Mouse (Mus musculus): Measurements from ENCODE around the gene Zfp11.
"Not testable (repeated sequence)": the region's sequence is repeated elsewhere in the genome, so short reads cannot be mapped to it uniquely, and the experiment has no call there.

The Zfp11 gene
- long read RNA-seq, experiment 1, partial matches to known transcripts: 3 of 5 reads
- long read RNA-seq, experiment 1, other reads (novel, unspliced or antisense): 0 of 5 reads
- long read RNA-seq, experiment 2, partial matches to known transcripts: 1 of 1 reads
- long read RNA-seq, experiment 2, other reads (novel, unspliced or antisense): 0 of 1 reads

DNA sequence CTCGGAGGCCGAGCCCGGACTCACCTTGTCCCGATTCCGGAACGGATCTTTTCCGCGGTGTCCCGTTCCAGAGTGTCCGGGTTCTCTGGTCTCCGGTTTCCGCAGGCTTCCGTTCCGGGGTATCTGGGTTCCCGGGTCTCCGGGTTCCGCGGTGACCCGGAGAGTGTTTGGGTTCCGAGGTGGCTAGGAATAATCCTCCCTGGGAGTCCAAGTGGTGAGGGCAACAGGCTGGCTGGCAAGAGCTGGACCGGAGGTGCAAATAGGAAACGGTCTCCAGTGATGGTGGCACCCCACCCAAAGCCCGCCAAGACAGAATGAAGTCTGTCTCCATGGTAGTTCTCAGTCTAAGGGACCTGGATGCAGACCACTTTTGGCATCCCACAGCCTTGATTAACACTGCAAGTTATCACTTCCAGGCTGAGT is at the start of gene Zfp11:
Gene Zfp11, minus strand, starts transcription at position 64 of the 423 bp plus-strand sequence.
- intact Hi-C loops (cut with DNase I): no loop called here

DNA sequence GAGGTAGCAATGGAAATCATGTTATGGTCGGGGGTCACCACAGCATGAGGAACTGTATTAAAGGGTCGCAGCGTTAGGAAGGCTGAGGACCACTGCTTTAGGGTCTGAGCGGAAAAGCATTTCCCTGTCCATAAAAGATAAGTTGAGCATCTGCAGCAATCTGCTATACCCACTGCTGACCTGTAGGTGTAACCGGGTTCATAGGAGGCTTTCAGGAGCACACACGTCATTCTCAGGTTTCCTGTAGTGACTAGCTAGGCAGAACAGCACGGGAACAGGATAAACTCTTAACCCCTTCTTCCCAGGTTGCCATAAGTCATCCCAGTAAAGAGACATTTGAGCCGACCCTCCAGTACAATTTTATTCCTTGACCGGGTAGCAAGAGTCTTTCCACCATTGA is 47.1 kb upstream of the Zfp11 start:
- intact Hi-C loops (cut with DNase I): no loop called here

DNA sequence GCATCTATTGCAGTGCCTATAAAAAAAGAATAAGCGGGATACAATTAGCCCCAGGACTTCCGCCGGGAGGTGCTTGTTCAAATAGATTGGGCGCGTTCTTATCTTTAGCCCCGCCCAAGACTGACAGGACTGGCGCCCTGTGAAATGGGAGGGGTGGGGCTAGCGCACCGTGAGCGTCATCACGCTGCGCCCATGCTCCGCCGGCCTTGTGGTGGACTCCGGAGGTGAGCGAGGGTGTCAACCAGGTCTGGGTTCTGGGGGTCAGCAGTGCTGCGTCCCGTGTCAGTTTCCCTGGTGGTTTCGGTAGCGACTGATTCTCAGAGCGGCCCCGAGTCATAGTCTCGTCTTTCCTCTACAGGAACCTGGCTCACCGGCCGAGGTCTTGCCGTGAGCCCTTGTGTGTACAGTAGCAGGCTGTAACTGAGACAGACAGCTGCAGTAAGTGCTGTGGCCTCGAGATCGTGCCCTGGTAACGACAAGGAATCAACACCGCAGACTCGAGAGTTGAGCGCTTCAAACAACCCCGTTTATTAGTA is 45.5 kb upstream of the Zfp11 start, which contains the start of gene Mrps17:
Gene Mrps17, plus strand, starts transcription at position 172 of the 536 bp plus-strand sequence.
- intact Hi-C loops (cut with DNase I): no loop called here

DNA sequence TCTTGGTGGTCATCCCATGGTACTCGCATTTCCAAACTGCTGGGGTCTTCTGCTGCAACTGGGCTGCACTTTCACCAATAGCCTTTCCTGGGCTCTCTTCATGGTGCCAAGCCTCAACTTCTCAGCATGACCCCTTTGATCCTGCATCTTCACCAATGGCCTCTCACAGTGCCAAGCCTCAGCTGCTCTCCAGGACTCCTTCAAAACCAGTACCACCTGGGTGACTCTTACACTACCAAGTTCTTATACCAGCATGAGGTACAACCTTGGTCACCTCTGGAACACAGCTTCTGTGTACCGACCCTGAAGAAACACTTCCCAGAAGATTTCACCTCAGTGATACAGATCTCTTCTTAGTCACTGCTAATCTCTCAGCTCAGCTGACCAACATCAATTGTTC is 38.5 kb upstream of the Zfp11 start, which contains the start of gene Sept14:
Gene Sept14, minus strand, starts transcription at position 101 of the 400 bp plus-strand sequence.
- intact Hi-C loops (cut with DNase I): no loop called here

DNA sequence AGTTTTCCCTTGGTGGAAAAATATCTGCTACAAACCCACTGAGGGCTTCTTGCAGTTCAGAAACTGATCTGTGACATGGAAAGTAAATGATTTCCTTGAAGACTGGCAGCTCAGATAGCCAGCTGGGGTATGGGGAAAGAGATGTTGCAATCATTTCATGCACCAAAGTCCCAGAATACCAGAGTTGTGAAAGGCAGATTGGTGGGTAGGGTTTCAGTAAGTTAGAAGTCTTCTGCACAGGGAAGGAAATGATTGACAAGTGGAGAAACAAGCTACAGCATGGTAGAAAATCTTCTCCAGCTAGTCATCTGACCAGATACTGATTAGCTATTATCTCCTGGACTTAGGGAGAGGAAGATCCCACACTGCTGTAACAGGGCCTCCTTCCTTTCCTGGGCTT is 33.5 kb upstream of the Zfp11 start:
- intact Hi-C loops (cut with DNase I): no loop called here

DNA sequence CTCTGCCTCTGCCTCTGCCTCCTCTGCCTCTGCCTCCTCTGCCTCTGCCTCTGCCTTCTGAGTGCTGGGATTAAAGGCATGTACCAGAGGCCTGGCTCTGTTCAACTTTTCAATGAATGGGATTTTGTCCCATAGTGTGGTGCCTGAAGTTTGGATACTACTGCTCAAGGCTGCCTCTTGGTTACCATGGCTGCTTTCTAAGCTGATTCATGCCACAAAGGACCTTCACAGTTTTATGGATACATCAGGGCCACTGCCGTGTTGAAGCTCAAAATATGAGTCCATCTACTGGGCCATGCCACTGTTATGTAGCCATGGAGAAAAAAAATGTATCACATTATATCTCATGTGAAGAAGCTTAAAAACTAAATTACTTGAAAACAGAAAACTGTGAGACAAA is 31.8 kb upstream of the Zfp11 start:
- intact Hi-C loops (cut with DNase I): no loop called here

DNA sequence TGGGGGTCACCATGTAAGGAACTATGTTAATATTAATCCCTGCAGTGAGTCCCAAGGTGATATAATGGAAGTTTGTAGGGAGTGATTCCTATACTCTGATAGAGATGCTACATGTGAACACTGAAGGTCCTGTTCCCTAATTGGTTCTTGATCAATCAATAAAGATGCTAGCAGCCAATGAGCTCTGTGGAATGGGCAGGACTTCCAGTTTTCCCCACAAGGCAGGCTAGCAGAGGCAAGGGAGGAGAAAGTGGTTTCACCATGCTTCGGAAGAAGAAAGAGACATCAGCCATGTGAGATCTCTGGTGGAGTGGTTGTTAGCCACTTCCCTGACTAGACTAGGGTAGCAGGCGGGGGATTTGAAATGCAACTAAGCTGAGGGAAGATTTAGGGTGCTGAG is 30.6 kb upstream of the Zfp11 start:
- intact Hi-C loops (cut with DNase I): no loop called here

DNA sequence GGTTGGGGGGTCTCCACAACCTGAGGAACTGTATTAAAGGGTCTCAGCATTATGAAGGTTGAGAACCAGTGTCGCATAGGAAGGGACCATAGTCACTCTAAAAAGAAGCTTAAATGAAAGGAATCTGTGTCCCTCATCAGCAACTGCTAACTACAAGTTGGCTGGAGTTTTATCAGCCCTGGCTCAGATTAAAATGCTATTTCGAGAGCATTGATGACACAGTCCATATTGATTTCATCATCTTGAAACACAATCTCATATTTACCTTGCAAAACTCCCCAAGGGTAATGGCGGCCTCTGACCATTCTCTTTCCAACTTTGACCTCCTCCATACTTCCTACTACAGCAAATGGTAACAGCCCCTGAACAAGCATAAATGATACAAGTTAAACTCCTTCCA is 20.6 kb upstream of the Zfp11 start:
- intact Hi-C loops (cut with DNase I): no loop called here

DNA sequence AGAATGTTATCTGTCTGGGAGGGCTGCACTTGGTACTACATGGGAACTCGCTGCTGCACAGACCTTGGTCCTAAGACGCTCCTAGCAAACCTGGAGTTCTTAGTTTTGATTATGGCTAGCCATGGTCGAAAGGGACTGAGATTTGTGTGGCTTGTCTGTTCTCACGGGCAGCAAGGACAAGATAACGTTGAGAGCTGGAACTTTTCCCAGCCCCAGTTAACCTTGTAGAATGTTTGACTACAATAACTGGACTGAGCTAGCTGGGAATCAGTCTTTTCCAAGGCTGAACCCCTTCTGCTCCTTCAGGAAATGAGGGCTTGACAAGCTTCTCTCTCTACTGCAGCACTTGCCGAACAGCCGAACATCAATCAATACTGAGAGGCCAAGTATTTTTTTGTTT is 17.7 kb upstream of the Zfp11 start:
- intact Hi-C loops (cut with DNase I): no loop called here

DNA sequence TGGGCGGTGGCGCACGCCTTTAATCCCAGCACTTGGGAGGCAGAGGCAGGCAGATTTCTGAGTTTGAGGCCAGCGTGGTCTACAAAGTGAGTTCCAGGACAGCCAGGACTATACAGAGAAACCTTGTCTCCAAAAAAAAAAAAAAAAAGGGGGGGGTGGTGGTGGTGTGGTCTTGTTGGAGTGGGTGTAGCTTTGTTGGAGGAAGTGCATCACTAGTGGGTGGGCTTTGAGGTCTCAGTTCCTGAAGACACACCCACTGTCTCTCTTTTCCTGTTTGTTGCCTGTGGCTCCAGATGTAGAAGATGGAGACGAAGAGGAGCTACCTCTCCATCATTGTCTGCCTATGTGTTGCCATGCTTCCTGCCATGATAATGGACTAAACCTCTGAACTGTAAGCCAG is 15.2 kb upstream of the Zfp11 start:
- intact Hi-C loops (cut with DNase I): not testable (repeated sequence)

DNA sequence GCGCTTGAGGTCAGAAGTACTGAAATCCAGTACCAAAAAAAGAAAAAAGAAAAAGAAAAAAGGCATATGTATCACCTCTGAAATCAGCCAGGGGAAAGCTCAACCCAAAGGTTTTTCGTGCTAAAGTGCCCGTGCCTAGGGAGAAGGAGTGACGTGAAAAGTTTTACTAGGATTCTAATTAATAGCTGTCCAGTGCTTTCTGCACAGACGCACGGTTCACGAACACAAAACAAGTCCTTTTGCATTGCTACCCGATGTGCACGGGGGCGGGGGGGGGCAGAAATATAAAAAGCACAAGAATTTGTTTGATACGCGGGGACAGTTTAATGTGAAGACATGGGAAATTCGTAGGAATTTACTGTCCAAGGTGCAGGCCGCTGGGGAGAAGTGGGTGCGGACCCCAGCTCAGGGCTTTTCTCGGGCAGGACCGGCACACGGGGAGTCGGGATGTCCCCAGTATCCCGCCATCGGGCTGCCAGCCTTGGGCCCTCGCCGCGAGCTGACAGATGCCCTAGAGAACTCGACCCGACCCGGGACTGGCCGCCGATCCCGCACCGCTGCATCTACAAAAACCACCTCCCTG is 355 bp downstream of the Zfp11 start:
- intact Hi-C loops (cut with DNase I): no loop called here

DNA sequence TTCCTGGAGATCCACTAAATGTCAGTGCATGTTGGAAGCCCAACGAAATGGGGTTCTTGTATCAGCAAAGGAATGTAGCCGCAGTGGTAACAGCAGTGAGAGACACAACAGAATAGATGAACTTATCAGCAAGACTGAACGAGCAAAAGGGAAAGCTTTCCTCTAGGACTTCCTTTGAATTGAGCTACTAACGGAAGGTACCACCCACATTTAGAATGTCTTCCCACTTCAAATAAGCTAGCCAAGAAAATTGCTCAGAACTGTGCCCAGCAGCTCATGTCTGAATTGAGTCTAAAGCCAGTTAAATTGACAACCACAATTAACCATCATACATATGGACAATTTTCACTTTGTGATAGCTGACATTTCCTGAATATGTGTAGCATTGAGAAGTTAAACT is 2.0 kb downstream of the Zfp11 start:
- intact Hi-C loops (cut with DNase I): no loop called here

DNA sequence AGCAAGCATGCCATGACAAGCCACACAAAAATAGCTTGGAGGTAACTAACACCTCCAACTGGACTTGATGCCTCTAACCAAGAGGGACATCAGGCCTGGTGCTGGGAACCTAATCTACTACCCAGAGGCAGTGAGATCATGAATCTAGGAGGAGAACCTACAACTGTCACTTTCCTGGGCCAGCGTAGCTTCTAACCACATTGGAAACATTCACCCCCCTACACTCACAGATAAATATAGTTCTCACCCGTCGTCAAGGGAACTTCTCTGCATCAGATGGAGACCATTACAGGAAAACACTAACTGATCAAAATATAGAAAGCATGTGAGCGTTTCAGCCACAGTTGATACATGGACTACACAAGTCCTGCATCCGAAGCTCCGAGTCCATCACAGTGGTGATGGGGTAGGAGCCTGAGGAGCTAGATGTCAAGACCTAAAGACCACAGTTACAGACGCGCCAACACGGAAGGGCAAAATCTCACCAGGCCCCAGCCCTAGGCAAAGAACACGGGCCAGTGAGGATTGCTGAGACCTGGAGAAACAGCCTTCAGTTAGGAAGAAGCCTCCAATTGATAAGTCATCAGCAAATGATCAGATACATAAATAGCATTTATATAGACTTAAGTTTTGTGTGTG is 3.5 kb downstream of the Zfp11 start:
- intact Hi-C loops (cut with DNase I): no loop called here

DNA sequence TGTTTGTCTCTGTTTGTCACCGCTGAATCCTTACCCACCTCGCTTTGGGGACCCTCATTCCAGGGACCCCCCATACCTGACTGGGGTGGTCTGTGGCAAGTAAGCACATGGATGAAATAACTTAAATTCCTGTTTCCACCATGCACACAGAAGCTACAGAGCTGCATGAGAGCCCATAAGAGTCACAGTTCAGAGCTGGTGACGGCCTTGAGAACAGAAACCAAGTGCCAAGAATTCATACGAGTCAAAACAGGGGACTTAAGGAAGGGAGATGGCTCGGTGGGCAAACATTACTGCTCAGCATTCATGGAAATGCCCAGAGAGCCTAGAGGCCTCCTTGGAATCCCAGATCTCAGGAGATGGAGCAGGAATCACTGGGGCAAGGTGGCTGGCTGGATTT is 5.8 kb downstream of the Zfp11 start:
- intact Hi-C loops (cut with DNase I): loop anchor here (5.0 kb wide), 1 partner anchor 73 kb away; no protein-coding TSS in a partner anchor

DNA sequence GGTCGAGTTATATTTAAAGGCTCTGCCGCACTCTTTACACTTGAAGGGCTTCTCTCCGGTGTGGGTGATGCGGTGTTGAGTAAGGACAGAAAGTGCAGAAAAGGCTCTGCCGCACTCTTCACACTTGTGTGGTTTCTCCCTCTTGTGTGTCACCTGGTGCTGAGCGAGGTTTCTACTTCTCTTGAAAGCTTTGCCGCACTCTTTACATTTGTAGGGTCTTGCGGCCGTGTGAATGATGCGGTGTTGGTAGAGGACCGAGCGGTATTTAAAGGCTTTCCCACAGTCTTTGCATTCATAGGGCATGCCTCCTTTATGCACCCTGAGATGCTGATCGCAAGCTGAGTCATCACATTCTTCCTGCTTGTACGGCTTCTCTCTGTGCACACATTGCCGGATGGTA is 12.0 kb downstream of the Zfp11 start:
- intact Hi-C loops (cut with DNase I): no loop called here

DNA sequence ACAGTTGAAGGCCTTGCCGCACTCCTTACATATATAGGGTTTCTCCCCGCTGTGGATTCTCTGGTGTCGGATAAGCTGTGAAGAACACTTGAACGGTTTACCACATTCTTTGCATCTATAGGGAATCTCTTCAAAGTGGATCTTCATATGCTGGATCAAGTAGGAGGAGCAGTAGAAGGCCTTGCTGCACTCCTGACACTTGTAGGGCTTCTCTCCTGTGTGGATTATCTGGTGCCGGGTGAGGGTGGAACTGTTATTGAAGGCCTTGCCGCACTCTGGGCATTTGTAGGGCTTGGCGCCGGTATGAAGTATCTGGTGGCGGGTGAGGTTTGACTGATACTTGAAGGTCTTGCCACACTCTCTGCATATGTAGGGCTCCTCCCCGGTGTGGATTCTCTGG is 12.9 kb downstream of the Zfp11 start:
- intact Hi-C loops (cut with DNase I): no loop called here

DNA sequence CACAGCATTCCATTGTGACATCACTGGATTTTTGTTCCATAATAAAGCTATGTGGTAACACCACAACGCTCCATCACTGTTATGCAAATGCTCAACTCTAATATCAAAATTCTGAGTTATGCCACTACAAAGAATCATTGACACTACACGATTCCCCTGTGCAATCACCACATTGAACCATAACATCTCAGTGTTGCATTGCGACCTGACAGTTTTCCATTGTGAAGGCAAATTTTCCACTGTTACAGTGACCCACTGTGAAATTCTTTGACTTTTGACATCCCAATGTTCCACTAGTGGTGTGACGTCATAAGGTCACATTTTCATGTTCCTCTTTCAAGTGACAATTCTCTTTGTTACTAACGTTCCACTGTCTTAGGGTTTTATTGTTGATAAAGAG is 19.0 kb downstream of the Zfp11 start:
- intact Hi-C loops (cut with DNase I): no loop called here

DNA sequence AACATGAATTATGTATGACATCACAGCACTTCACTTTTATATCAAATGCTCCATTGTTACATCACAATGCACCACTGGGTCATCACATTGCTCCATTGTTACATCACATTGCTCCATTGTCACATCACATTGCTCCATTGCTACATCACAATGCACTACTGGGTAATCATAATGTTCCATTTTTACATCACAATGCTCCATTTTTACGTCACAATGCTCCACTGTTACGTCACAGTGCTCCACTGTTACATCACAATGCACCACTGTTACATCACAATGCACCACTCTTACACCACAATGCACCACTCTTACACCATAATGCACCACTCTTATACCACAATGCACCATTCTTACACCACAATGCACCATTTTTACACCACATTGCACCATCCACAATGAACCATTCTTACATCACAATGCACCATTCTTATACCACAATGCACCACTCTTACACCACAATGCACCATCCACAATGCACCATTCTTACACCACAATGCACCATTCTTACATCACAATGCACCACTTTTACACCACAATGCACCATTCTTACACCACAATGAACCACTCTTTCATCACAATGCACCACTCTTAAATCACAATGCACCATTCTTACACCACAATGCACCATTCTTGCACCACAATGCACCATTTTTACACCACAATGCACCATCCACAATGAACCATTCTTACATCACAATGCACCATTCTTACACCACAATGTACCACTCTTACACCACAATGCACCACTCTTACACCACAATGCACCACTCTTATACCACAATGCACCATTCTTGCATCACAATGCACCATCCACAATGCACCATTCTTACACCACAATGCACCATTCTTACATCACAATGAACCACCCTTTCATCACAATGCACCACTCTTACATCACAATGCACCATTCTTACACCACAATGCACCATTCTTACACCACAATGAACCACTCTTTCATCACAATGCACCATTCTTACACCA is 37.3 kb downstream of the Zfp11 start:
- intact Hi-C loops (cut with DNase I): not testable (repeated sequence)

DNA sequence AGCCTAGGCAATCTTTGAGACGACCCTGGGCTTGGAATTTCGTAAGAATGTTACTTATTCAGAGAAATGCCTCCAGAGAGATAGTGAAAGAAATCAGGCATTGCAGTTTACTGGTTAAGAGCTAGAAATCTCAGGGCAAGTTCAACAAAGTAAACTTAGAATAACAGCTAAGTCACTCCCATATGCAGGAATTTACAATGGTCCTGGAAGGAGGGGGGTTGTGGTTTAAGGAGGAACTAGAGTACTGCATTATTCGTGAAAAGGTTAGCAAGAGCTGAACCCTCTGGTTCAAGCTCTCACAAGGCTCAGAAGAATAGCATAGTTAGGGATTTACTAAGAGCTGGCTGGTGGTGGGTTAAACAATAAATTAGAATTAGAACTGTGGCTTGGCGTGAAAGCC is 43.3 kb downstream of the Zfp11 start:
- intact Hi-C loops (cut with DNase I): not testable (repeated sequence)

DNA sequence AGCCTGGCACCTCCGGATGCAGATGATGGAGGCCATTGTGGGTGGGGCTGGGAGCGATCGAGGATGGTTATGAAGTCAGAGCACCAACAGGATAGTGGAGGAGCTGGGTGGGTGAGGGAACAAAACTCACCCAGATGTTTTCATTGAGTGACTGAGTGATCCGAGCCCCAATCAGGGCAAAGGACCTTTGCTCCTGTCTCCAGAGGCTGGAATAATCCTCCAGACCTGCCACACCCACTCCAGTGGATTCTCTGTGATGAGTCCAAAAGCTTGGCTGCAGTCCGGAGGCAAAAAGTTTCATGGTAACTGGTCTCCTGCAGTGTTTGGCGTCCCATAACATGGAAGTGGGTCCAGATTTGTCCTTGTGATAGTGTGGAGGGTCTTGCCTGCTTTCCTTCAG is 43.8 kb downstream of the Zfp11 start:
- intact Hi-C loops (cut with DNase I): no loop called here

DNA sequence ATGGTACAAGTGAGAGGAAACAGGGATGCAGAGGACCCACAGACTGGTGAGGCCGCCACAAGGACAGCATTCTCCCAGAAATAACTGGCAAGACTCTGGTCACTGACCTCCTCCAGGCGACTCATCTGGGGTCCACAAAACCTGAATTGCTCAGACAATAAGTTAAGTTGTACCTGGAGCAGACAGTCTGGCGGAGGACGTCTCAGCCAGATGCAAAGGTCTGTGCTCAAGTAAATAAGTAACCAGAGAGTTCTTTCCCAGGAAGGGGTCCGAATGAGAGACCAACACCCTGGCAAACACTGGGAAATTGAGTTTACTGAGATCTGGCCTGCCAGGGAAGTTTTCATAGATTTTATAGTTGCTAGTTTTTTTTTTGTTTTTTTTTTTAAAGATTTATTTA is 48.5 kb downstream of the Zfp11 start:
- intact Hi-C loops (cut with DNase I): no loop called here

Measured in adrenal gland (tissue).